Mouse (Mus musculus): Measurements from ENCODE around the gene Olfr572. TPM values are rescaled to one million over a fixed set of nuclear protein-coding genes. Genes with fewer than 3 reads are reported as not detected.

Olfr572 gene
- polyA plus RNA-seq, 1 experiment from 2014 or later = not detected

- Histone ChIP-seq H3K36me3 (no peaks in the 10 kb centered on the region), H3K27me3 (ENCODE audit: insufficient read depth, poor library complexity, severe bottlenecking) (no peaks in the 10 kb centered on the region), H3K4me3 (no peak within 1 kb of the TSS), H3K27ac (no peak within 1 kb of the TSS), H3K4me1 (replicated peaks) (no peaks in the 10 kb centered on the region), H3K9me3 (no peaks in the 10 kb centered on the region)
- DNase-seq (ENCODE audit: low spot score) = no peak
- 72% methylated on average over 1 of the region's 1 CpGs for WGBS
These were observed 34.4 kb downstream of the Olfr572 start, which contains the start of gene Olfr575 for GRCm38 (mm10) chr7:102958593-102958992. Olfr575 (minus strand) TSS chr7:102958775.

- DNase-seq (ENCODE audit: low spot score) = no peak
- 49% methylated on average over 2 of the region's 2 CpGs for WGBS
- Histone ChIP-seq H3K9me3 (no peaks in the 10 kb centered on the region), H3K36me3 (no peaks in the 10 kb centered on the region), H3K4me3 (no peak within 1 kb of the TSS), H3K27ac (no peak within 1 kb of the TSS), H3K4me1 (replicated peaks) (no peaks in the 10 kb centered on the region), H3K27me3 (ENCODE audit: insufficient read depth, poor library complexity, severe bottlenecking) (no peaks in the 10 kb centered on the region)
These were observed 38.2 kb downstream of the Olfr572 start, which contains the start of gene Olfr576 for GRCm38 (mm10) chr7:102962360-102962759. Olfr576 (plus strand) TSS chr7:102962660.

- Histone ChIP-seq H3K4me3 (no peak overlapping the region), H3K27me3 (ENCODE audit: insufficient read depth, poor library complexity, severe bottlenecking) (no peaks in the 10 kb centered on the region), H3K27ac (no peak overlapping the region), H3K36me3 (no peaks in the 10 kb centered on the region), H3K4me1 (replicated peaks) (no peaks in the 10 kb centered on the region), H3K9me3 (no peaks in the 10 kb centered on the region)
- 57% methylated on average over 1 of the region's 1 CpGs for WGBS
- DNase-seq (ENCODE audit: low spot score) = no peak
These were observed 50.2 kb downstream of the Olfr572 start for GRCm38 (mm10) chr7:102974399-102974798.

- no peak within 1 kb of the TSS for H3K27ac ChIP-seq
- WGBS = 85% methylated on average over 2 of the region's 2 CpGs
- H3K36me3 ChIP-seq = no peaks in the 10 kb centered on the region
- no peaks in the 10 kb centered on the region for H3K27me3 ChIP-seq (ENCODE audit: insufficient read depth, poor library complexity, severe bottlenecking)
- DNase-seq (ENCODE audit: low spot score) = no peak
- no peaks in the 10 kb centered on the region for H3K9me3 ChIP-seq
- H3K4me3 ChIP-seq = no peak within 1 kb of the TSS
- H3K4me1 ChIP-seq (replicated peaks) = no peaks in the 10 kb centered on the region
These were observed 51.6 kb downstream of the Olfr572 start, which contains the start of gene Olfr577 for GRCm38 (mm10) chr7:102975843-102976242. Olfr577 (minus strand) TSS chr7:102975943.

Other genes with a start within 250 kb of the Olfr572 start
- gene Trim68, start 237.1 kb upstream of the Olfr572 start, polyA plus RNA-seq (2016; fragmentation: Nextera tagmentation; extraction: Ambion mirVana) = 9.6 and 9.9 TPM in 2 replicates
- gene Olfr557, start 228.5 kb upstream of the Olfr572 start, polyA plus RNA-seq (2016; fragmentation: Nextera tagmentation; extraction: Ambion mirVana) = not detected in 2 replicates
- 0.06 and 0.10 TPM in 2 replicates for gene Olfr558, start 222.2 kb upstream of the Olfr572 start, polyA plus RNA-seq (2016; fragmentation: Nextera tagmentation; extraction: Ambion mirVana)
- not detected in 2 replicates for gene Olfr33, start 205.3 kb upstream of the Olfr572 start, polyA plus RNA-seq (2016; fragmentation: Nextera tagmentation; extraction: Ambion mirVana)
- not detected in 2 replicates for gene Olfr559, start 196.9 kb upstream of the Olfr572 start, polyA plus RNA-seq (2016; fragmentation: Nextera tagmentation; extraction: Ambion mirVana)
- gene Olfr560, start 165.0 kb upstream of the Olfr572 start, polyA plus RNA-seq (2016; fragmentation: Nextera tagmentation; extraction: Ambion mirVana) = not detected in 2 replicates
- 0.07 TPM in 1 of 2 replicates, not detected in the other for gene Olfr78, start 164.9 kb upstream of the Olfr572 start, polyA plus RNA-seq (2016; fragmentation: Nextera tagmentation; extraction: Ambion mirVana)
- gene Olfr561, start 153.2 kb upstream of the Olfr572 start, polyA plus RNA-seq (2016; fragmentation: Nextera tagmentation; extraction: Ambion mirVana) = 0.24 TPM in 1 of 2 replicates, not detected in the other
- gene Olfr564, start 120.9 kb upstream of the Olfr572 start, polyA plus RNA-seq (2016; fragmentation: Nextera tagmentation; extraction: Ambion mirVana) = not detected in 2 replicates
- gene Olfr566, start 65.6 kb upstream of the Olfr572 start, polyA plus RNA-seq (2016; fragmentation: Nextera tagmentation; extraction: Ambion mirVana) = not detected in 2 replicates
- gene Olfr568, start 47.3 kb upstream of the Olfr572 start, polyA plus RNA-seq (2016; fragmentation: Nextera tagmentation; extraction: Ambion mirVana) = not detected in 2 replicates
- gene Olfr569, start 33.5 kb upstream of the Olfr572 start, polyA plus RNA-seq (2016; fragmentation: Nextera tagmentation; extraction: Ambion mirVana) = not detected in 2 replicates
- not detected in 2 replicates for gene Olfr570, start 29.8 kb upstream of the Olfr572 start, polyA plus RNA-seq (2016; fragmentation: Nextera tagmentation; extraction: Ambion mirVana)
- 0.03 TPM in 1 of 2 replicates, not detected in the other for gene Olfr571, start 6.9 kb upstream of the Olfr572 start, polyA plus RNA-seq (2016; fragmentation: Nextera tagmentation; extraction: Ambion mirVana)
- not detected in 2 replicates for gene Olfr573-ps1, start 18.2 kb downstream of the Olfr572 start, polyA plus RNA-seq (2016; fragmentation: Nextera tagmentation; extraction: Ambion mirVana)
- not detected in 2 replicates for gene Olfr574, start 24.1 kb downstream of the Olfr572 start, polyA plus RNA-seq (2016; fragmentation: Nextera tagmentation; extraction: Ambion mirVana)
- not detected in 2 replicates for gene Olfr575, start 34.4 kb downstream of the Olfr572 start, polyA plus RNA-seq (2016; fragmentation: Nextera tagmentation; extraction: Ambion mirVana)
- not detected in 2 replicates for gene Olfr576, start 38.3 kb downstream of the Olfr572 start, polyA plus RNA-seq (2016; fragmentation: Nextera tagmentation; extraction: Ambion mirVana)
- gene Olfr577, start 51.5 kb downstream of the Olfr572 start, polyA plus RNA-seq (2016; fragmentation: Nextera tagmentation; extraction: Ambion mirVana) = not detected in 2 replicates
- not detected in 2 replicates for gene Olfr578, start 64.9 kb downstream of the Olfr572 start, polyA plus RNA-seq (2016; fragmentation: Nextera tagmentation; extraction: Ambion mirVana)
- not detected in 2 replicates for gene Olfr582, start 113.6 kb downstream of the Olfr572 start, polyA plus RNA-seq (2016; fragmentation: Nextera tagmentation; extraction: Ambion mirVana)
- not detected in 2 replicates for gene Olfr583, start 126.9 kb downstream of the Olfr572 start, polyA plus RNA-seq (2016; fragmentation: Nextera tagmentation; extraction: Ambion mirVana)
- gene Olfr584, start 157.5 kb downstream of the Olfr572 start, polyA plus RNA-seq (2016; fragmentation: Nextera tagmentation; extraction: Ambion mirVana) = not detected in 2 replicates
- gene Olfr585, start 173.3 kb downstream of the Olfr572 start, polyA plus RNA-seq (2016; fragmentation: Nextera tagmentation; extraction: Ambion mirVana) = not detected in 2 replicates
- gene Olfr586, start 201.2 kb downstream of the Olfr572 start, polyA plus RNA-seq (2016; fragmentation: Nextera tagmentation; extraction: Ambion mirVana) = not detected in 2 replicates
- gene Olfr588-ps1, start 216.5 kb downstream of the Olfr572 start, polyA plus RNA-seq (2016; fragmentation: Nextera tagmentation; extraction: Ambion mirVana) = not detected in 2 replicates
- not detected in 2 replicates for gene Olfr589, start 231.9 kb downstream of the Olfr572 start, polyA plus RNA-seq (2016; fragmentation: Nextera tagmentation; extraction: Ambion mirVana)